Mouse (Mus musculus) megakaryocyte, embryonic 14.5 days (primary cell): ENCODE measurements around the gene Ilkap. TPM values are rescaled to one million over a fixed set of nuclear protein-coding genes. Genes with fewer than 3 reads are reported as not detected.

Experiments used
- H3K27me3 ChIP-seq: replicated peaks from 2 replicates; pipeline ENCODE3; 2012; ENCODE audit warnings: inconsistent platforms
- H3K36me3 ChIP-seq: replicated peaks from 2 replicates; pipeline ENCODE3; 2012; ENCODE audit warnings: low read length, inconsistent platforms, mixed read lengths
- H3K4me1 ChIP-seq: 2 replicates; pipeline ENCODE4 v1.6.1; 2012; ENCODE audit warnings: inconsistent platforms
- H3K4me3 ChIP-seq: replicated peaks from 2 replicates; pipeline ENCODE3; 2012; ENCODE audit warnings: moderate library complexity, mild to moderate bottlenecking, inconsistent platforms
- H3K9me3 ChIP-seq: 2 replicates; pipeline ENCODE4 v1.6.1; 2012; ENCODE audit warnings: inconsistent platforms
- FLI1 ChIP-seq: IDR thresholded peaks from 2 replicates; pipeline ENCODE4 v1.6.1; 2012; ENCODE audit warnings: low read length, inconsistent platforms, mixed read lengths
- GATA1 ChIP-seq: IDR thresholded peaks from 3 replicates; pipeline ENCODE4 v1.6.1; 2012; ENCODE audit warnings: mixed read lengths, low read length, inconsistent platforms, borderline replicate concordance
- polyA plus RNA-seq: library from polyadenylated mRNA; stranded (reverse); fragments of >175 nt; gene quantifications from 2 replicates; pipeline ENCODE4 v1.2.3, GENCODE M21; 2012; ENCODE audit warnings: low replicate concordance; ENCODE audit not compliant: insufficient read depth

Ilkap gene
- polyA plus RNA-seq, 1 experiment: 52.5 TPM

- TF ChIP-seq FLI1: no peak
- no peak for TF ChIP-seq GATA1
- H3K4me3 ChIP-seq: no peak overlapping the region
- H3K4me1 ChIP-seq: peaks cover 56% of the 10 kb centered on the region
- H3K27me3 ChIP-seq: no peaks in the 10 kb centered on the region
- H3K9me3 ChIP-seq: no peaks in the 10 kb centered on the region
- H3K36me3 ChIP-seq: peaks cover 50% of the 10 kb centered on the region
Measured at GRCm38 (mm10) chr1:91415311-91415710, 16.7 kb upstream of the Ilkap start.

- Histone ChIP-seq H3K4me3 (no peak overlapping the region), H3K27me3 (no peaks in the 10 kb centered on the region), H3K4me1 (peaks cover 53% of the 10 kb centered on the region), H3K9me3 (no peaks in the 10 kb centered on the region), H3K36me3 (peaks cover 47% of the 10 kb centered on the region)
- TF ChIP-seq GATA1: no peak
- no peak for TF ChIP-seq FLI1
Measured at GRCm38 (mm10) chr1:91414903-91415302, 16.3 kb upstream of the Ilkap start.

- Histone ChIP-seq H3K4me1 (peaks cover 53% of the 10 kb centered on the region), H3K27me3 (no peaks in the 10 kb centered on the region), H3K4me3 (peak within 1 kb of the TSS; percentile 98), H3K9me3 (no peaks in the 10 kb centered on the region), H3K36me3 (peaks cover 40% of the 10 kb centered on the region)
- TF ChIP-seq GATA1 (no peak), FLI1 (no peak)
Measured at GRCm38 (mm10) chr1:91413898-91414594, 15.4 kb upstream of the Ilkap start, which contains the start of gene Hes6. TSS of gene Hes6 (minus strand) at chr1:91414038.

- H3K36me3 ChIP-seq: peaks cover 39% of the 10 kb centered on the region
- no peaks in the 10 kb centered on the region for H3K9me3 ChIP-seq
- H3K4me1 ChIP-seq: peaks cover 53% of the 10 kb centered on the region
- TF ChIP-seq GATA1 (no peak), FLI1 (no peak)
- H3K27me3 ChIP-seq: no peaks in the 10 kb centered on the region
- H3K4me3 ChIP-seq: peak overlapping the region; percentile 98
Measured at GRCm38 (mm10) chr1:91413536-91413897, 14.9 kb upstream of the Ilkap start.

- H3K9me3 ChIP-seq: no peaks in the 10 kb centered on the region
- H3K36me3 ChIP-seq: peaks cover 36% of the 10 kb centered on the region
- H3K27me3 ChIP-seq: no peaks in the 10 kb centered on the region
- TF ChIP-seq GATA1: no peak
- TF ChIP-seq FLI1: no peak
- H3K4me1 ChIP-seq: peaks cover 52% of the 10 kb centered on the region
- H3K4me3 ChIP-seq: peak overlapping the region; percentile 98
Measured at GRCm38 (mm10) chr1:91413030-91413506, 14.5 kb upstream of the Ilkap start.

GRCm38 (mm10) chr1:91412286-91413029, 13.8 kb upstream of the Ilkap start:
- Histone ChIP-seq H3K27me3 (peaks cover 4% of the 10 kb centered on the region), H3K36me3 (peaks cover 30% of the 10 kb centered on the region), H3K4me3 (peak overlapping the region; percentile 98), H3K9me3 (no peaks in the 10 kb centered on the region), H3K4me1 (peaks cover 51% of the 10 kb centered on the region)
- no peak for TF ChIP-seq GATA1
- no peak for TF ChIP-seq FLI1

- Histone ChIP-seq H3K36me3 (peaks cover 23% of the 10 kb centered on the region), H3K4me3 (peak overlapping the region; percentile 98), H3K27me3 (peaks cover 8% of the 10 kb centered on the region), H3K9me3 (no peaks in the 10 kb centered on the region), H3K4me1 (peaks cover 46% of the 10 kb centered on the region)
- TF ChIP-seq GATA1 (no peak), FLI1 (no peak)
Measured at GRCm38 (mm10) chr1:91411631-91412285, 13.1 kb upstream of the Ilkap start.

- TF ChIP-seq GATA1 (no peak), FLI1 (no peak)
Measured at GRCm38 (mm10) chr1:91407819-91408218, 9.2 kb upstream of the Ilkap start.

GRCm38 (mm10) chr1:91405406-91406169, 7.0 kb upstream of the Ilkap start:
- Histone ChIP-seq H3K27me3 (peaks cover 29% of the 10 kb centered on the region), H3K4me3 (peak overlapping the region; percentile 76), H3K9me3 (no peaks in the 10 kb centered on the region), H3K36me3 (peaks cover 4% of the 10 kb centered on the region), H3K4me1 (peaks cover 26% of the 10 kb centered on the region)
- TF ChIP-seq FLI1: no peak
- no peak for TF ChIP-seq GATA1

More at GRCm38 (mm10) chr1:91407819-91408218, 9.2 kb upstream of the Ilkap start:
- peaks cover 18% of the 10 kb centered on the region for H3K36me3 ChIP-seq
- no peaks in the 10 kb centered on the region for H3K9me3 ChIP-seq
- H3K4me1 ChIP-seq: peaks cover 42% of the 10 kb centered on the region
- no peak overlapping the region for H3K4me3 ChIP-seq
- H3K27me3 ChIP-seq: peaks cover 29% of the 10 kb centered on the region
